Mouse (Mus musculus): ENCODE results near the gene Dusp8.
"Not testable (repeated sequence)": the region's sequence is repeated elsewhere in the genome, so short reads cannot be mapped to it uniquely, and the experiment has no call there.

Dusp8 gene

DNA sequence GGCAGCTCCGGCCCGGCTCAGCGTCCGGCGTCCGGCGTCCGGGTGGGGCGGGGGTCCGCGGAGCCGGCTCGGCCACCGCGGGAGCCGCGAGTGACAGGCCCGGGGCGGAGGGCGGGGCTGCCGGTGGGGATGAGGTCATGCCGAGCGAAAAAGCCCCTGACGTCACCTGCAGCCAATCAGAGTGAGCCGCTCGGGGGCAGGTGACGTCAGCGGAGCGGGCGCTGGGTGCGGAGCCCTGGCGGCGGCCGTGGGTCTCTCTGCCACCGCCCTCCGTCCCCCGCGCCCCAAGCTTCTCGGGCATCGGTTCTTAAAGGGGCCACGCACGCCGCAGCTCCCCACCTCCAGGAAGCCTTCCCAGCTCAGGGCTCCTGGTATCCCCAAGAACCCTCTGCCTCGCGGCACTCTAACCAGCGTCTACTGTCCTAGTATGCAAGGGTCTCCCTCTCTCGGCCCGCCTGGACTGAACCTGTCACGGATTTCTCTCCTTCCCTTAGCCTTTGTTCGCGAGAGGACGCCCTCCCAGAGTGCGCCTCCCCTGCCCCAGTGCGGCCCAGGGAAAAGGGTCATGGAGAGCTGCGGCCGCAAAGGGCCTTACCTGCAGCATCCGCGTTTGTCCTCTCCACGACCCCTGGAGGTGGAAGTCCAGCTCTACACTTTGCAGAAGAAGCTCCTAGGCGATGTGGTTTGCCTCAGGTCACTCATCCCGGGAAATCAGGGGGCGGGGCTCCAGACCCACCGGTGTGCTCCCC is at the start of gene Dusp8:
Dusp8 (minus strand) TSS at position 661 of the 749 bp plus-strand sequence.
- in situ Hi-C loops (cut with MboI, MseI): no loop called here

GRCm38 (mm10) chr7:142144507-142144906 is 48.9 kb upstream of the Dusp8 start, which contains the start of gene Gm45337:
Gm45337 (minus strand) TSS chr7:142144607.
- in situ Hi-C loops (cut with MboI, MseI): loop anchor here in 1 of 2 experiments (10.0 kb wide), 1 partner anchor 400 kb away; no protein-coding TSS in a partner anchor

GRCm38 (mm10) chr7:142143506-142144010 is 47.9 kb upstream of the Dusp8 start:
- in situ Hi-C loops (cut with MboI, MseI): loop anchor here in 1 of 2 experiments (10.0 kb wide), 1 partner anchor 399 kb away; no protein-coding TSS in a partner anchor

GRCm38 (mm10) chr7:142140696-142141095 is 45.1 kb upstream of the Dusp8 start:
- in situ Hi-C loops (cut with MboI, MseI): loop anchor here in 1 of 2 experiments (10.0 kb wide), 1 partner anchor 396 kb away; no protein-coding TSS in a partner anchor

- in situ Hi-C loops (cut with MboI, MseI): not testable (repeated sequence)
Observed at GRCm38 (mm10) chr7:142135934-142136333, 40.3 kb upstream of the Dusp8 start, which contains the start of gene Gm39115. Gm39115 (minus strand) TSS chr7:142136034.

GRCm38 (mm10) chr7:142134206-142134995 is 38.8 kb upstream of the Dusp8 start:
- in situ Hi-C loops (cut with MboI, MseI): no loop called here

GRCm38 (mm10) chr7:142128843-142129242 is 33.2 kb upstream of the Dusp8 start:
- in situ Hi-C loops (cut with MboI, MseI): no loop called here

GRCm38 (mm10) chr7:142120629-142121028 is 25.0 kb upstream of the Dusp8 start, which contains the start of gene Gm45618:
Gm45618 (minus strand) TSS chr7:142120729.
- in situ Hi-C loops (cut with MboI, MseI): not testable (repeated sequence)

- in situ Hi-C loops (cut with MboI, MseI): loop anchor here in 1 of 2 experiments (10.0 kb wide), 1 partner anchor 345 kb away; the partner anchor contains the start of gene Lsp1
Observed at GRCm38 (mm10) chr7:142119632-142120031, 24.0 kb upstream of the Dusp8 start.

DNA sequence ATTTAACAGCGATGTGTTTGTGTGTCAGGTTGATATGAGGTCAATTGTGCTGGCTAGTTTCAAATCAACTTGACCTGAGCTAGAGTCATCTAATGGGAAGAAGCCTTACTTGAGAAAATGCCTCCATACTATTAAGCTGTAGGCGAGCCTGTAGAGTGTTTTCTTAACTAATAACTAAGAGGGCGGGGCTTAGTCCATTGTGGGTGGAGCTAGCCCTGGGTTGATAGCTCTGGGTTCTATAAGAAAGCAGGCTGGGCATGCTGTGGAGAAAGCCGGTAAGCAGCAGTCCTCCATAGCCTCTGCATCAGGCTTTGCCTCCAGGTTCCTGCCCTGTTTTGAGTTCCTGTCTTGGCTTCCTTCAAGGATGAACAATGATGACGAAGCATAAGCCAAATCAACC is 9.1 kb upstream of the Dusp8 start:
- in situ Hi-C loops (cut with MboI, MseI): no loop called here

DNA sequence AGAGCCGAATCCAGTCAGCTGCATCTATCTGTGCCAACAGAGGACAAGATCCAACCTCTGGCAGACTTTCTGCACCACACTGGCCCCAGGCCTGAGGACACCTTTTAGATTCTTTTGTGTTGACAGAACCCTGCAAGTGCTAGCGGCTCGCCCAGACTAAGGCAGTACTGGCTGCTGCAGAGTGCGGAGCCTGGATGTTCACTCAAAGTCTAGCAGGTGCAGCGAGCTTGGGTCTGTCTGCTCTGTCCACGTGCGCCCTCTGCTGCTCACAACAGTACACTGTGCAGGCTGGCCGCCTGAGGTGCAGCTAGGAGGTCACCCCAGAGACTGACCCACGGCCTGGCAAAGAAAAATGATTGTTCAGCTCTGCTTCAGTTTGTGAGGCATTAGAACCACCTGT is 2.1 kb upstream of the Dusp8 start:
- in situ Hi-C loops (cut with MboI, MseI): no loop called here

GRCm38 (mm10) chr7:142096701-142097100 is 1.1 kb upstream of the Dusp8 start:
- in situ Hi-C loops (cut with MboI, MseI): no loop called here

DNA sequence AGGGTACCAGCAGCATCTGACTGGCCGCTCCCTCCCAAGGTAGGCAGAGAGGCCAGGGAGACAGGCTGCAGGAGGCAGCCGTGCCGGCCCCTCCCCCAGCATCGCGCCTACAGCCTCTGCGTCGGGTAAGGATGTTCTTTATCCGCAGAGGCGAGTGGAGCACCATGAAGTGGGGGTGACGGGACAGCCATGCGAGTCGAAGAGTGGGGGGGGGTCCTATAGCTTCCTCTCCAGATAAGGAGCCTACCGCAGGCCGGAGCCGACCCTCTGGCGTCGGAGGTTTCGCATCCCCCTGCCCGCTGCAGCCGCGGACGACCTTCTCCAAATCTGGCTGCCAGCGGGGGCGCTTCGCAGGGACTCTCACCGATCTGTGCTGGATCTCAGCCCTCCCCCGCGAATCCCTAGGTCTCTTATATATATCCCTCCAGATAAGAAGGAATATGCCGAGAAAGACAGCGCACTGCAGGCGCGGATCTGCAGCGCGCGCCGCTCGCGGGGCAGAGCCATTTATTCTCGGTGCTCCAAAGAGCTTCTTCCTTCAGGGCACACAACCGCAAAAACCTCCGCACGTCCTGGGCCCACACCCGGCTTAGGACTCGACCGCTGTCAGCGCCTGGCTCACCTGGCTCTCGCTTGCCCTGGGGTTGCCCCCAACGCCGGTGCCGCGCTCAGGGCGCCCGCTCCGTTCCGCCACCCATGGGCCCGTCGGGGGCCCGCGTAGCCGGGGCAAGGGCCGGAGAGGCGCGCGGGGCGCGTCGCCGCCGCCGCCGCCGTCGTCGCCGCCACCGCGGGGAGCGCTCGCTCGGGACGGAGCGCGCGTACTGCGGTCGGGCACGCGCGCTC is 1.1 kb downstream of the Dusp8 start:
- in situ Hi-C loops (cut with MboI, MseI): no loop called here

DNA sequence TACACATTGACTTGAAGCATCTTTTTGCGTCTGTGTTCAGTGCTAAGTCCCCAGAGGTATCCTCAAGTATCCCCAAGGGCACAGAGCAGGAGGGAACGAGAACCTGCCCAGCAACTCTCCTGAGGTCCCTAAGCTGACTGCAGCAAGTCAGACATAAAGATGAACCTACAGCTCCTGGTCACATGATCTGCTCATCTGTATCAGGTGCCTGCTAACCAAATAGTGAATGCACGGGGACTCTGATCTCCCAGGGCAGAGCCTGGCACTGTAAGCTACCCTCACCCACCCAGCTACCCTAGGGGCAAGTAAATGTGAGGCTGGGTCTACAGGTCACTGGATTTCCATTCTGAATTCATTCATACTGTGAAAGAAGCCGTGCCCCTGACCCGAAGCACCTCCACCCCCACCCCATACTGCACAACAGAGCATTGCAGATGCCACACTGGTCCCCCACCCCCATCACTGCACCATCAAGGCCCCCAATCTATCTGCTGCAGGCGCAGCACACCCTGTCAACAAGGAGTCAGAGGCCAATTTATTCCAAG is 1.9 kb downstream of the Dusp8 start:
- in situ Hi-C loops (cut with MboI, MseI): no loop called here

DNA sequence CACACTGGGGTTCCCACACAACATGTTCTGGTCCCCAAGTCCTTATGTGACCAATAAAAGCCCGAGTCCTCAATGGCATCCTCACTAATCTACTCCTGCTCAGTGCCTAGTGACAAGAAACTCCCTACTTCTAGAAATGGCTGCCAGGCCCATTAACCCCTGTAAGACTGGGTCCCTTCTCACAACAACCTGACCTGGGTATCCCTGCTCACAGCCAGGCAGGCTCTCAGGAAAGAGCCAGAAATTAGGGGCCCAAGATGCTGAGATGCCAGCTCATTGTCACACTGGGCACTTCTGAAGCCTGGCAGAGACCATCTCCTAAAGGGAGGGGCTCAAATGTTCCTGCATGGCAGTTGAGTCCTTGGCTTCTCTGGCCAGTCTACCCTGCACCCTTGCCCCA is 2.7 kb downstream of the Dusp8 start:
- in situ Hi-C loops (cut with MboI, MseI): no loop called here

- in situ Hi-C loops (cut with MboI, MseI): no loop called here
Observed at GRCm38 (mm10) chr7:142091848-142092247, 3.8 kb downstream of the Dusp8 start.

- in situ Hi-C loops (cut with MboI, MseI): no loop called here
Observed at GRCm38 (mm10) chr7:142089648-142090447, 5.8 kb downstream of the Dusp8 start.

- in situ Hi-C loops (cut with MboI, MseI): no loop called here
Observed at GRCm38 (mm10) chr7:142088886-142089285, 6.8 kb downstream of the Dusp8 start.

DNA sequence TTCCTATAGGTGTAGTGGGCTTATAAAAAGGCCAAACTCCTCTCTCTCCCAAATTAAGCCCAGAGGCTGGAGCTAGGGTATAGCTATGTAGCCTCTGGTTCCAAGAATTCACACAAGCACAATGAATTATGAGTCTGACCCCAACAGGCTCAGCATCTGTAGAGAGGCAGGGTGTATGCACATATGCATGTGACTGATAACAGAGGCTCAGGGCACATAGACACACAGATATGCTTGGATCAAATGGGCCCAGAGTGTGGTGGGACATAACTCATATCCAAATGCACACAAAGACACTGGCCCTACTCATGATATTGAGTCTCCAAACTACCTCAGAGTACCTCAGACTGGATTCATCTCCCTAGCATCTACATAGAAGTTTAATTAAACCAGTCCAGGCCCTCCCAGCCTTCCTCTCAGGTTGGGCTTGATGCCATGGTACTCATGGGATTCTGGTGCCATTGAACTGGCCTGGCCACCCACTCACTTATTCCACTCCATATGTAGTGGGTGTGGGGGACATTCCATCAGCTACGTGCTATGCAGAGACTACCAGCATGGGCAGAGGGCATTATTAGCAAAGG is 8.5 kb downstream of the Dusp8 start:
- in situ Hi-C loops (cut with MboI, MseI): no loop called here

Data from T-helper 17 cell (primary cell).